Mouse (Mus musculus): ENCODE results near the gene Ndn.
A peak's percentile ranks its signal among the peaks of the same experiment; 100 is the strongest.

The Ndn gene

GRCm38 (mm10) chr7:62346269-62346668, at the start of gene Ndn:
Ndn (plus strand) TSS chr7:62346569.
- no peak for DNase-seq (ENCODE audit: low read depth, low spot score)

GRCm38 (mm10) chr7:62302451-62302850, 43.9 kb upstream of the Ndn start:
- DNase-seq (ENCODE audit: low read depth, low spot score) = no peak

GRCm38 (mm10) chr7:62306896-62307614, 39.3 kb upstream of the Ndn start:
- no peak for DNase-seq (ENCODE audit: low read depth, low spot score)

GRCm38 (mm10) chr7:62316793-62317192, 29.6 kb upstream of the Ndn start:
- no peak for DNase-seq (ENCODE audit: low read depth, low spot score)

GRCm38 (mm10) chr7:62345411-62345810, 958 bp upstream of the Ndn start:
- DNase-seq (ENCODE audit: low read depth, low spot score) = peak; percentile 41

- peak; percentile 47 for DNase-seq (ENCODE audit: low read depth, low spot score)
Measured at GRCm38 (mm10) chr7:62348106-62348803, 1.9 kb downstream of the Ndn start.

- DNase-seq (ENCODE audit: low read depth, low spot score) = no peak
Measured at GRCm38 (mm10) chr7:62348804-62349190, 2.4 kb downstream of the Ndn start.

- no peak for DNase-seq (ENCODE audit: low read depth, low spot score)
Measured at GRCm38 (mm10) chr7:62351266-62351665, 4.9 kb downstream of the Ndn start.

GRCm38 (mm10) chr7:62365039-62365636, 18.8 kb downstream of the Ndn start:
- no peak for DNase-seq (ENCODE audit: low read depth, low spot score)

- no peak for DNase-seq (ENCODE audit: low read depth, low spot score)
Measured at GRCm38 (mm10) chr7:62366730-62367129, 20.4 kb downstream of the Ndn start.

- no peak for DNase-seq (ENCODE audit: low read depth, low spot score)
Measured at GRCm38 (mm10) chr7:62375658-62376057, 29.3 kb downstream of the Ndn start.

- DNase-seq (ENCODE audit: low read depth, low spot score) = no peak
Measured at GRCm38 (mm10) chr7:62376510-62377304, 30.3 kb downstream of the Ndn start, which contains the start of gene Magel2. Magel2 (plus strand) TSS chr7:62377010.

- no peak for DNase-seq (ENCODE audit: low read depth, low spot score)
Measured at GRCm38 (mm10) chr7:62377313-62377712, 30.9 kb downstream of the Ndn start.

GRCm38 (mm10) chr7:62378529-62378928, 32.2 kb downstream of the Ndn start:
- no peak for DNase-seq (ENCODE audit: low read depth, low spot score)

GRCm38 (mm10) chr7:62382391-62382790, 36.0 kb downstream of the Ndn start:
- DNase-seq (ENCODE audit: low read depth, low spot score) = peak; percentile 14

GRCm38 (mm10) chr7:62388291-62388690, 41.9 kb downstream of the Ndn start:
- DNase-seq (ENCODE audit: low read depth, low spot score) = no peak

- DNase-seq (ENCODE audit: low read depth, low spot score) = no peak
Measured at GRCm38 (mm10) chr7:62392202-62392601, 45.8 kb downstream of the Ndn start.

Data from skeletal muscle tissue, adult 2 months (tissue).